Mouse (Mus musculus): ENCODE results near the gene Nos2.
A peak's percentile ranks its signal among the peaks of the same experiment; 100 is the strongest.

The Nos2 gene

GRCm38 (mm10) chr11:78920411-78920939 lies at the start of gene Nos2:
Gene Nos2, plus strand, starts transcription at chr11:78920787.
- no peak for DNase-seq (ENCODE audit: low spot score)

- DNase-seq (ENCODE audit: low spot score): no peak
Measured at GRCm38 (mm10) chr11:78870891-78871290, 49.7 kb upstream of the Nos2 start.

DNA sequence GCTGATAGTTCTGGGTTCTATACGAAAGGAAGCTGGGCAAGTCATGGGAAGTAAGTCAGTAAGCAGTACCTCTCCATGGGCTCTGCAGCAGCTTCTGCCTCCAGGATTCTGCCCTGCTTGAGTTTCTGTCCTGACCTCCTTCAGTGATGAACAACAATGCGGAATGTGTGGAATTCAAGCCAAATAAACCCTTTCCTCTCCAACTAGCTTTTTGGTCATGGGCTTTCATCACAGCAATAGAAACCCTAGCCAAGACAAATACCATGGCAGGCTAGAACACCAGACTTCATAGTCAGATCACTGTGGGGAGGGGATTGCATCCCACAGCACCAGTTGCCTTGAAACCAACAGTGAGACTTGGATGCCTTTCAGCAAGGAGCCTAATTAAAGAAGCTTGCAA lies 47.8 kb upstream of the Nos2 start:
- DNase-seq (ENCODE audit: low spot score): no peak

DNA sequence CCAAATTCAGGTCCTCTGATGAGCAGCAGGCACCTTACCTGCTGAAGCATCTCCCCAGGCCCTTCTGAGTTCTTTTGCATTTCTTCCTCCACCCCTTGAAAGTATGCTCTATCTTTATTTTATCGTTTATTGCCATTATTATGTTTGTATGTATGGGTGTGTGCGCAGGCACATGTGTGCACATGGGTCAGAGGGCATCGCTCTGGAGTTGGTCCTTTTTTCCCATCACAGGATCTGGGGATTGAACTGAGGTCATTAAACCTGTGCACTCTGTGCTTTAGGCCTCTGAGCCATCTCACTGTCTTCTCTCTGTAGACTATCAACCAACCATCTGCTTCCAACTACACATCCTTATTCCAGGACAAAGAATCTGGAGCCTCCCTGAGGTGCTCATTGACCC lies 40.9 kb upstream of the Nos2 start:
- DNase-seq (ENCODE audit: low spot score): no peak

DNA sequence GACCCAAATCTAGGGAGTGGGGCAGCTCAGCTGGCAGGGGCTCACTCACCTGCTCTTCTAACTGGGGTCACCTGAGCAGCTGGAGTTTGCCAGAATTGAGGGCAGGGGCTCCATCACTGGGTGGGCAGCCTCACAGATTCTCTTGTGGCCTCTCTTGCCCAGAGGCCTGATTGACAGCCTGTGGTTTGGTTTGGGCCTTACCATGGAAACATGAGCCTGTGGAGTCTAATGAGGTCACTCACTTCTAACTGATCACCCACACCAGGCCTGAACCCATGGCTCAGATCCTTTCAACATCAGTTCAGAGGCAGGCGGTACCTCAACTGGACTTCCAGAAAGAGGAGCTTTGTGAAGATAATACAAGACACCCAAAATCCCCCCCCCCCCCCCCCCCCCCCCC lies 33.9 kb upstream of the Nos2 start:
- DNase-seq (ENCODE audit: low spot score): no peak

DNA sequence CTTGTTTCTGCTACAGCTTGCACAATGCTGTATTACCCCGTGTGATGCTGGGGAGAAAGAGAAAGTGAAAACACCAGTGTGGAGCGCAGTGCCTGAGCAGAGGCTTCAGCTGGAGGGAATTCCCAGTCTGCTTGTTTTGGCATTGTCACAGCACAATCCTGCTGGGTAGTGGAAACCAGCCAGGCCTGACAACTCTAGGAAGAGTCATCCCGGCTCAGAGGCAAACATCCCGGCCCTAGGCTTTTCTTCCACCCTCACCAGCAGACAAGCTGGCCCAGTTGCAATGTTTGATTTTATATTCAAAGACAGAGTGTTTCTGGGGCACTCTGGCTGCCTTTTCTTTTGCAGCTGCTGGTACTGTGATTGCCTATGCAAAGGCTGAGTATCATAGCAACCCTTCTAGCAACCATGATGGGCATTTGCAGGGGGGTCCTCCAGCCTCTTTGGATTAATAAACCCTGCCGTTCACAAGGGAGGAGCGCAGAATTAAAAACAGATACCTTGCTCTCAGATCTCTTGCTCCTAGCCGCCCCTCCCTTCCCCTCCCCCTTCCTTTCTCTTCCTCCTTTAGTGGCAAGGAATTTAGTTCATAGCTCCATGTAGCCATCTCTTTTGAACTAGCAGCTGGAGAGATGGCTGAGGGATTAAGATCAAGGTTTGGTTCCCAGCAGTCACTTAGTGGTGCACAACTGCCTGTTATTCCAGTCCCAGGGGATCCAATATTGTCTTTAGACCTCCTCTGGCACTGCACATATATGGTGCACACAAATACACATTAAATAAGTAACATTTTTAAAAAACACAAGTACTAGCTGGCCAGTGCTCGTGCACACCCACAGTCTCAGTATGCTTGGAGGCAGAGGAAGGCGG lies 33.2 kb upstream of the Nos2 start:
- peak; percentile 53 for DNase-seq (ENCODE audit: low spot score)

GRCm38 (mm10) chr11:78889156-78889555 lies 31.4 kb upstream of the Nos2 start:
- no peak for DNase-seq (ENCODE audit: low spot score)

GRCm38 (mm10) chr11:78896357-78897123 lies 24.0 kb upstream of the Nos2 start:
- DNase-seq (ENCODE audit: low spot score): no peak

DNA sequence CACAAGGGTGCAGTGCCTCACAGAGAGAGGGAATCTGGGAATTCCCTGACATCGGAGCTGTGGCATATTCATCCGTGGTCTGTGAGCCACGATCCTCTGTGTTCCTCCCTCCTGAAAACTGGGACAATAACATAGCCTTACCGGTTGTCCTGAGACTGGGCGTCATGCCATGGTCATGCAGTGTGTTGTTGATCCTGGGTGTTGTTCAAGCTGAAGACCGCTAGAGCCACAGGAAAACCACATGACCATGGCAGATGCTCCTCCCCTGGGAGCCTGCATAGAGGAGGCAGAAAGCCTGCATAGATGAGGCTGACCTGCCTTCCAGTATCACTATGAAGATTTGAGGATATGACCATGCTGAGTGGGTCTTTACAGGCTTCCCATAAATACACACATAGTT lies 5.1 kb upstream of the Nos2 start:
- no peak for DNase-seq (ENCODE audit: low spot score)

DNA sequence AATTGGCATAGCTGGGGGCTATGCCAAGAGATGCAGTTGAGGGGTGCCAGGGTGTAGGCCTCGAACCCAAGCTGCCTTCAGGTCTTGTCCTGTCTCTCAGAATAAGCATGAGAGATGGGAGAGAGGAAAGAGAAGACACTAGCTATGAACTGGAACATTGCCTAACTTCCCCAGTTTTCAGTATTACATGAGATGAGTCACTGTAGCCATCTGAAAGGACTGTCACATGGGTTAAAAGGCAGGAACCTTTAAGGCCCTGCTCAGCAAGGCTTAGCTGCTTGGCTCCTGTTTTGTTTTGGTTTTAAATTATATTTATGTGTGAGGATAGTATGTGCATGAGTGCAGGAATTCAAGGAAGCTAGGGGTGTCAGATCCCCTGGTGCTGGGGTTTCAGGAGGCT lies 4.2 kb upstream of the Nos2 start:
- DNase-seq (ENCODE audit: low spot score): no peak

DNA sequence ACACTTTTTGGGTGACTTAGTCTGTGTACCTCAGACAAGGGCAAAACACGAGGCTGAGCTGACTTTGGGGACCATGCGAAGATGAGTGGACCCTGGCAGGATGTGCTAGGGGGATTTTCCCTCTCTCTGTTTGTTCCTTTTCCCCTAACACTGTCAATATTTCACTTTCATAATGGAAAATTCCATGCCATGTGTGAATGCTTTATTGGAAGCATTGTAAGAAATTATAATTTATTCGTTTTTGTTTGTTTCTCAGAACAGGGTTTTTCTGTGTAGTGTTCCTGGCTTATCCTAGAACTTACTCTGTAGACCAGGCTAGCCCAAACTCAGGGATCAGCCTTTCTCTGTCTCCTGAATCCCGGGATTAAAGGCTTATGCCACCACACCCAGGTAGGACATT lies 842 bp upstream of the Nos2 start:
- DNase-seq (ENCODE audit: low spot score): no peak

DNA sequence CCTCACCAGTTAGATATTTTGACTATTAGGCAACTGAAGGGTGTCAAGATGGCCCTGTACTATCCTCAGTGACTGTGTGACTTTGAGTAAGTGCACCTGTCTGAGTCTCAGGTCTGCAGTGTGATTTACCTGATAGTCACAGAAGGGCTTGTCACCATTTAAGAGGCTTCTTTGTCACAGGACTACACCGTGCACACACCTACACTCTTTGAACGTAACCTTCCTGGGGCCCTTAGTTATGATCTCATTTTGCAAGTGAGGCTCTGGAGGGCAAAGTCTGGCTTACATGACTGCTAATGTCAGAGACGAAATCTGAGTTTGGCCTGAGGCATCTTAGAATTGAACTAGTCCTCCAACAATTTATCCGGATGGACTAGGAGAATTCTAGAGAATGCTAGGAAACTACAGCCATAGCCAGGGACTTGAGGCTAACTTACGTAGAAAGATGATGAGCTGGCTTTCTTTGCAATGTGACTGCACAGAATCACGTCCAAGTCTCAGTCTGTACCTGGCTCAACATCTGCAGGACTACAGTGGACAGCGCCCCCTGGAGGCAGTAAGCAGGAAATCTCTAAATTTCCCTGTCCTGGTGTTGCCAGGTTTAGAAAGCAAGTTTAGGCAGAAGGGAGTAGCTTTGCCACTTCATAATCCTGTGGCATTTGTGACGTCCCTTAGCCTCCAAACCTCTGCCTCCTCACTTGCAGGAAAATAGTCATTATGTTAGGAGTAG lies 2.3 kb downstream of the Nos2 start:
- DNase-seq (ENCODE audit: low spot score): peak; percentile 57

DNA sequence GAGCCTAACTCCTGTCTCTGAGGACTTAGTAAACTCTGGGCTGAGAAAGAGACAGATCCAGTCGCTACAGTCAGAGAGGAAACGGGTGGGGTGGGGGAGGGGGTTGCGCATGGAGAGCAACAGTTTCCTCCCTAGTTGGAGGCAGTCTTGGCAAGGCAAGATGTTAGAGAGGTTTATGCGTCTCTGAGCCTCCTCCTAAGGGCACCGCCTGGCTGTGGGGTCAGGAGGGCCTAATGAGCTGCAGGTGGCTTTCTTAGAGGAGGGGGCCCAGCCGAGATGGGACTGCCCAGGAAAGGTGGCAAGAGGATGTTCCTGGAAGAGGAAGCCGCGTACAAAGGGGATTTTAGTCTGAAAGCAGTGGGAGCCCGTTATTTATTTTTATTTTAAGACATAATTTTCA lies 3.5 kb downstream of the Nos2 start:
- no peak for DNase-seq (ENCODE audit: low spot score)

- peak; percentile 11 for DNase-seq (ENCODE audit: low spot score)
Measured at GRCm38 (mm10) chr11:78924916-78925315, 4.3 kb downstream of the Nos2 start.

GRCm38 (mm10) chr11:78929345-78929744 lies 8.8 kb downstream of the Nos2 start:
- no peak for DNase-seq (ENCODE audit: low spot score)

DNA sequence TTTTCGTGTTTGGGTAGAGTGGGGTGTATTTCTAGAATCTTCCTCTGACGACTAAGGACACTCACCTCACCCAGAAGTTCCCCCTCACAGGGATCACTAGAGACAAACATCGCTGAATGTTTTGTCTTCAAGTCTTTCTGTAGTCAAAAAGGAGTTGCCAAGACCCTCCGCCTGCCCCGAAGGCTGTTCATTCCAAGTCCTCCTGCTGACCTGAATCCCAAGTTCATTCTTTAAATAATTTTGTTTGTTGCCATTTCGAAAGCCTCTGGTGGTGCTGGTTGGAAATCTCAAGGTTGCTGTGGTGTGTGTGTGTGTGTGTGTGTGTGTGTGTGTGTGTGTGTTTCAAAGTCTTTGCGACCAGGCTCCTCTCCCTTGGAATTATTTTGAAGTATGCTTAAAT lies 13.7 kb downstream of the Nos2 start:
- no peak for DNase-seq (ENCODE audit: low spot score)

DNA sequence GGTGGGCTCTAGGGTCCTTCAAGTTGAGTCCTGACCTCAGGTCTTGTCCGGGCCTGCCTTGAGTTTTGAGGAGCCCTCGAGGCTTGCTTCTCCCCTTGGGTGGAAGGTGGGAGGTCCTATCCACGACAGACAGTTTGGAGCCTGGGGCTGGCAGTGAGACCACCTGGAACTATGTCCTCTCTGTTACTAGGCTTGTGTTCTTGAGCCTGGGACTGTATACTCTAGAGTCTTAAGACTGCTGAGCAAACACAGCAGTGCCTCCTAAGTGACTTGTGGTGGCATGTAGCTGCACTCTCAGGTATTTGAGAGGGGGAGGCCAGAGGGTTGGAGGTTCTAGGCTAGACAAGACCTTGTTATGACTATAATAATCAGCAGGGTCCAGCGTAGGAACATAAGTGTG lies 14.1 kb downstream of the Nos2 start:
- DNase-seq (ENCODE audit: low spot score): no peak

- DNase-seq (ENCODE audit: low spot score): no peak
Measured at GRCm38 (mm10) chr11:78935178-78935577, 14.6 kb downstream of the Nos2 start.

- DNase-seq (ENCODE audit: low spot score): no peak
Measured at GRCm38 (mm10) chr11:78943083-78943482, 22.5 kb downstream of the Nos2 start.

- DNase-seq (ENCODE audit: low spot score): no peak
Measured at GRCm38 (mm10) chr11:78950365-78950764, 29.8 kb downstream of the Nos2 start.

DNA sequence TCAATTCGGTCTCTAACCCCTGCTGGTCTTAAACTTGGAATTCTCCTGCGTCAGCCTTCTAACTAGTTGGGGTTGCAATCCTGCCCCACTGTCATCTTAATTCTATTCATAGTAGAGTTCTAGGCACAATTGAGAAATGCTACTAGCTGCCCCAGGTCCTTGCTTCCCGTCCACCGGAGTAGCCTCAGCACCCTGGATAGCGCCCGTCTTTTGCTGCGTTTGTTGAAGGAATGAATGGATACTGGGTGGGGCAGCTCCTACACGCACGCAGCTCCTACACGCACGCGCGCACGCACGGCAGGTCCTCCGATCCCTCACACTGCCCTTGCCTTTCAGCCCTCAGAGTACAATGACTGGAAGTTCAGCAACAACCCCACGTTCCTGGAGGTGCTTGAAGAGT lies 31.9 kb downstream of the Nos2 start:
- peak; percentile 49 for DNase-seq (ENCODE audit: low spot score)

DNA sequence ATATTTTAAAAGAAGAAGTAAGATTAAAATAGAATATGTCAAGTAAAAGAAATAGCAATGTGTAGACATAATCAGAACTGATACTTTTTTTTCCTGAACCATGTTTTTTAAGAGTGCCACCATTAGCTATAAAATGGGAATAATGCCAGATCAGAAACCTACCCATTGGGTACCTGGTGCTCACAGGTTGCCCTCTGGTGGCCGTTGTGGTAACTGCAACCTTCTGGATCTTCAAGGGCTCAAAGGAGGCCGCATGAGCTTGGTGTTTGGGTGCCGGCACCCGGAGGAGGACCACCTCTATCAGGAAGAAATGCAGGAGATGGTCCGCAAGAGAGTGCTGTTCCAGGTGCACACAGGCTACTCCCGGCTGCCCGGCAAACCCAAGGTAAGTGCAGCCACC lies 35.7 kb downstream of the Nos2 start:
- DNase-seq (ENCODE audit: low spot score): peak; percentile 78

All from urinary bladder, postnatal 25 days (tissue).